Mouse (Mus musculus) midbrain, embryonic 10.5 days (tissue): ENCODE measurements at regions not wholly inside any gene's neighbourhood (a gene's known extent, or its start where the extent isn't known, plus 50 kb on each side); places are given as distances from the start of the nearest gene placed in this dataset.

Source experiments
- DNase-seq: peaks from one replicate; pipeline ENCODE4 v3.0.0-alpha.2; 2017; ENCODE audit warnings: low spot score
- H3K27ac ChIP-seq: fragments of 300-500 bp; sonication (generic); replicated peaks from 2 replicates; pipeline ENCODE4 v1.5.1; 2016; ENCODE audit warnings: mild to moderate bottlenecking
- H3K27me3 ChIP-seq: fragments of 300-500 bp; sonication (generic); 2 replicates; pipeline ENCODE4 v1.6.1; 2016; ENCODE audit warnings: low read depth, mild to moderate bottlenecking; ENCODE audit not compliant: poor library complexity, severe bottlenecking
- H3K36me3 ChIP-seq: fragments of 300-500 bp; sonication (generic); 2 replicates; pipeline ENCODE4 v1.6.1; 2016; ENCODE audit warnings: mild to moderate bottlenecking, moderate library complexity
- H3K4me1 ChIP-seq: fragments of 300-500 bp; sonication (generic); 2 replicates; pipeline ENCODE4 v1.6.1; 2016
- H3K4me3 ChIP-seq: fragments of 300-500 bp; sonication (generic); 2 replicates; pipeline ENCODE4 v1.5.1; 2016; ENCODE audit warnings: mild to moderate bottlenecking, moderate library complexity
- H3K9me3 ChIP-seq: fragments of 300-500 bp; sonication (generic); replicated peaks from 2 replicates; pipeline ENCODE4 v1.6.1; 2016; ENCODE audit warnings: mild to moderate bottlenecking
- WGBS: fragments of 180-500 bp; shearing (Covaris S2); methylation state at CpG from one replicate; pipeline ENCODE4 v1.1.7; 2016; 5-methylcytosine and 5-hydroxymethylcytosine counted together

DNA sequence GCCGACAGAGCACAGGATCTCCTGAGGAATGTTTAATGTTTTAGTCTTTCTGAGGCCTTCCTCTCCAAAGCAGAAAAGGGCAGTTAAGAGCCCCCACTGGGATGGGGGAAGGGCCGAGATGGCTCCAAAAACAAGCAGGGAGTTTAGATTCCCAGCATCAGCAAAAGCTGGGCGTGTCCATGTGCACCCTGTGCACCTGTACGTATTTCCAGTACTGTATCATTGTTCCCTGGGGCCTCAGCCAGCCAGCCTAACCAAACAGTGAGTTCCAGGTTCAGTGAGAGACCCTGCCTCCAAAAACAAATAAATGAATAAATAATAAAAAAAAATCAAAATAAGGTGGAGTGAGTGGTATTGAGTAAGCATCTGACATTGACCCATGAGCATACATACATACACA, 50.8 kb upstream of the Olfm1 start:
- 32% methylated on average over 4 of the region's 4 CpGs for WGBS

DNA sequence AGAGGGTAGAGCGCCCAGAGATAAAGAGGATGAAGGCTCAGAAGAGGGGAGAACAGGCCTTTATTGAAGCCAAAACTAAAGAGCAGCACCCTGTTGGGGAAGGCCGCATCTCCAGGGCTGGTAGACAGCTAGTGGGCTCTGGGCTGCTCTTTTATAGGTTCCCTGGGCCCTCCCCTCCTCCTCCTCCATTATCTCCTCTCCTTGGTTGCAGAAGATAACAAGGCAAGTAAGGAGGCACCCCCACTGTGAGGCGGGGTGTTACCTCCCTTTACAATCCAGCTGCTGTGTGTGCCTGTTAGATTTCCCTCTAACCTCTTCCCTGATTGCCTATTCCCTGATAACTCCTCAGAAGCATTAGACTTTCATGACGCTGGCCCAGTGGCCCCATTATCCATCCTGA, 51.2 kb upstream of the Olfm1 start:
- peaks cover 21% of the 10 kb centered on the region for H3K4me1 ChIP-seq
- H3K27me3 ChIP-seq: no peaks in the 10 kb centered on the region
- WGBS: 29% methylated on average over 4 of the region's 4 CpGs
- H3K36me3 ChIP-seq: no peaks in the 10 kb centered on the region
- H3K4me3 ChIP-seq: no peak overlapping the region
- DNase-seq: no peak
- peak overlapping the region; percentile 20; the same call in 1 of the 2 replicates for H3K27ac ChIP-seq
- no peaks in the 10 kb centered on the region for H3K9me3 ChIP-seq

More for the DNA sequence above, 50.8 kb upstream of the Olfm1 start:
- no peaks in the 10 kb centered on the region for H3K27me3 ChIP-seq
- H3K27ac ChIP-seq: peak overlapping the region; percentile 20; the same call in 1 of the 2 replicates
- H3K9me3 ChIP-seq: no peaks in the 10 kb centered on the region
- H3K4me1 ChIP-seq: peaks cover 21% of the 10 kb centered on the region
- no peaks in the 10 kb centered on the region for H3K36me3 ChIP-seq
- H3K4me3 ChIP-seq: no peak overlapping the region
- DNase-seq: no peak

DNA sequence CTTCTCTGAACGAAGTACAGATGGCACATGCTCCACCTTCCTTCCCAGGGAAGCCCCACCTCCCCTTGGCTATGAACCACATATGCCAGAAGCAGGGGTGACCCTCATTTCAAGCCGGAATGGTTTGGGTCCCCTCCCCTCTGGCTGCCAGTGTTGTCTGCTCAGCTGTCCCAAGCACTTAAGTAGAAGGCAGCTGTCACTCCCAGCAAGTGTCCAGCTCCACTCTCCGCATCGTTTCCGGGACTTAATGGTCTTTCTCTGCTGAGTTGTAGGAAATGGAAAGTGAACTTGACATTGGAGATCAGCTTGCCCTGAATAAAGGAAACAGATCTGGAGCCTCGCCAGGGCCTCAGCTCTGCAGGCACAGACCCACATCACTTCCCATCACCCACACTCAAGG, 53.9 kb upstream of the Fcnb start:
- H3K36me3 ChIP-seq: no peaks in the 10 kb centered on the region
- 87% methylated on average over 6 of the region's 6 CpGs for WGBS
- H3K27ac ChIP-seq: no peak overlapping the region
- no peaks in the 10 kb centered on the region for H3K27me3 ChIP-seq
- H3K4me1 ChIP-seq: peaks cover 17% of the 10 kb centered on the region
- H3K4me3 ChIP-seq: no peak overlapping the region
- no peak for DNase-seq
- H3K9me3 ChIP-seq: no peaks in the 10 kb centered on the region

- no peak overlapping the region for H3K27ac ChIP-seq
- H3K4me3 ChIP-seq: no peak overlapping the region
- no peaks in the 10 kb centered on the region for H3K36me3 ChIP-seq
- no peaks in the 10 kb centered on the region for H3K4me1 ChIP-seq
- 93% methylated on average over 1 of the region's 1 CpGs for WGBS
- DNase-seq: no peak
- no peaks in the 10 kb centered on the region for H3K9me3 ChIP-seq
- H3K27me3 ChIP-seq: no peaks in the 10 kb centered on the region
Observed at GRCm38 (mm10) chr2:28134605-28135004, 49.9 kb upstream of the Fcnb start.
